Mouse (Mus musculus) lung, adult 2 months (tissue): ENCODE data around the gene Fhl2. TPM values are rescaled to one million over a fixed set of nuclear protein-coding genes. Genes with fewer than 3 reads are reported as not detected.

ENCODE experiments used
- DNase-seq: peaks from one replicate; pipeline ENCODE4 v3.0.0; 2022
- H3K4me1 ChIP-seq: fragments of 200-500 bp; 2 replicates; pipeline ENCODE4 v1.6.1; 2011; ENCODE audit warnings: low read length; ENCODE audit not compliant: control insufficient read depth, insufficient read depth
- H3K4me3 ChIP-seq: fragments of 200-500 bp; replicated peaks from 2 replicates; pipeline ENCODE3; 2011; ENCODE audit warnings: low read depth, mild to moderate bottlenecking, control low read depth, low read length; ENCODE audit errors: extremely low read depth
- CTCF ChIP-seq: fragments of 200-500 bp; IDR thresholded peaks from 2 replicates; pipeline ENCODE4 v1.5.1; 2011; ENCODE audit warnings: mild to moderate bottlenecking, low read length, control low read depth; ENCODE audit not compliant: insufficient read depth
- POLR2A ChIP-seq: fragments of 200-500 bp; IDR thresholded peaks from 2 replicates; pipeline ENCODE4 v1.6.1; 2011; ENCODE audit warnings: low read depth, mild to moderate bottlenecking, control low read depth, low read length, borderline replicate concordance; ENCODE audit errors: extremely low read depth
- WGBS: fragments of 180-500 bp; shearing (Covaris S2); methylation state at CpG from one replicate; pipeline ENCODE4 v1.1.7; 2018; 5-methylcytosine and 5-hydroxymethylcytosine counted together
- polyA plus RNA-seq: library from polyadenylated mRNA; depleted of rRNA; stranded (reverse); fragments of >200 nt; gene quantifications from 2 replicates; pipeline ENCODE4 v1.2.3, GENCODE M21; 2012

Gene Fhl2
- polyA plus RNA-seq, 1 experiment = 13.9 TPM

GRCm38 (mm10) chr1:43122616-43123015 is 74.2 kb downstream of the Fhl2 start:
- WGBS = 95% methylated on average over 2 of the region's 2 CpGs
- DNase-seq = no peak
- Histone ChIP-seq H3K4me3 (no peak overlapping the region), H3K4me1 (no peaks in the 10 kb centered on the region)
- no peak for TF ChIP-seq POLR2A
- no peak for TF ChIP-seq CTCF

DNA sequence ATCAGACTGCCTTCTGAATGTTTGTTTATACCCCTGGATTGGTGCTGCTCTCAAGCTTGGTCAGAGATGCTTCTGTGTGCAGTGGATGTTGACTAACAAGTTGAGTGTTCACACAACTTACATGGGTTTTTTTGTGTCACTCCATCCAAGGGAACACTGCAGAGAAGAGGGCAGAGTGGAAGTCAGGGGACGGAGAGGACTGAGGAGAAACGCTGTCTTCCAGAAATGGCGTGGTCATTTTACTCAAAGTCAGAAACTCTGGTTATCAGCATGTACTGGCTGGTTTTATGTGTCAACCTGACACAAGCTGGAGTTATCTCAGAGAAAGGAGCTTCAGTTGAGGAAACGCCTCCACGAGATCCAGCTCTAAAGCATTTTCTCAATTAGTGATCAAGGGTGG is 75.8 kb downstream of the Fhl2 start:
- Histone ChIP-seq H3K4me3 (no peak overlapping the region), H3K4me1 (no peaks in the 10 kb centered on the region)
- 92% methylated on average over 5 of the region's 5 CpGs for WGBS
- no peak for DNase-seq
- TF ChIP-seq POLR2A (no peak), CTCF (no peak)

DNA sequence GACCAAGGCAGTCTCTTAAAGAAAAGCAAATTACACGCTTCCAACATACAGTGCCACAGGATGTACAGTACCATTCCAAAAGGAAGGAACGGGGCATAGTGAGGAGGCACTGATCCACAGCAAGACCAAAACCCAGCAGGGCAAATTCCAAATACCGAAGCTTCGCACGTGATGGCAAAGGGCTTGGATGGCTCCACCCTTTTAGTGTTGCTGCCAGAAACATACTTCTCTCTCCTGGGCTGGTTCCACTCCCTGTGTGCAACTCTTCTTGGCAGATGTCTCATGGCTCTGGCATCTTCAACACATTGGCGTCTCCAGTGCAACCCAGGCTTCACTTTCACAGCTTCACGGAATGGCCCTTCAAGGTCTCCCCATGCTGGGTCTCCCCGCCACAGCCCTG is 79.3 kb downstream of the Fhl2 start:
- TF ChIP-seq POLR2A = no peak
- TF ChIP-seq CTCF = no peak
- Histone ChIP-seq H3K4me3 (no peak overlapping the region), H3K4me1 (no peaks in the 10 kb centered on the region)
- WGBS = 89% methylated on average over 8 of the region's 8 CpGs
- no peak for DNase-seq

GRCm38 (mm10) chr1:43112882-43113281 is 83.9 kb downstream of the Fhl2 start:
- Histone ChIP-seq H3K4me1 (no peaks in the 10 kb centered on the region; the same call in 1 of the 2 replicates), H3K4me3 (no peak overlapping the region)
- TF ChIP-seq CTCF (peak; percentile 76), POLR2A (no peak)
- 84% methylated on average over 2 of the region's 2 CpGs for WGBS
- DNase-seq = peak; percentile 45

DNA sequence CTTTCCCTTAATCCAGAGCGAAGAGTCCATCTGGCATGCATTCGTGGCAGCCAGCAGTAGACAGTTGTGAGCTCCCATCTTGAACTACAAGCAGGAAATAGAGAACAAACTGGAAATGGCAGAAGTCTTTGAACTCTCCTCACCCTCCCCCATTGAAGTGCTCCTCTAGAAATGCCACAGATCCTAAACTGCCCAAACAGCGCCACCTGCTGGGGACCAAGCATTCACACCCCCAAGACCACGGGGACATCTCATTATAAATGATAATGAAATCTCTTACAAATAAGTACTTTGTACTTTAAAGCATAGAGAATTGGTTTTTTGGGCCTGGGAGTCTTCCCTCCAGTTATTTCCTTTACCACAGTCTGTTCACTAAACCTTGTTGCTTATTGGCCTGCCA is 86.2 kb downstream of the Fhl2 start:
- TF ChIP-seq POLR2A (no peak), CTCF (peak; percentile 90)
- H3K4me1 ChIP-seq = no peaks in the 10 kb centered on the region; the same call in 1 of the 2 replicates
- WGBS = 46% methylated on average over 4 of the region's 4 CpGs
- DNase-seq = peak; percentile 57
- H3K4me3 ChIP-seq = no peak overlapping the region

GRCm38 (mm10) chr1:43108729-43109128 is 88.1 kb downstream of the Fhl2 start:
- WGBS = 65% methylated on average over 2 of the region's 2 CpGs
- TF ChIP-seq POLR2A (no peak), CTCF (no peak)
- no peak overlapping the region for H3K4me3 ChIP-seq
- no peaks in the 10 kb centered on the region; the same call in 1 of the 2 replicates for H3K4me1 ChIP-seq
- no peak for DNase-seq

- peak; percentile 97 for DNase-seq
- peaks cover 7% of the 10 kb centered on the region for H3K4me1 ChIP-seq
- TF ChIP-seq POLR2A (peak; percentile 87; the same call in 1 of the 2 replicates), CTCF (no peak)
- WGBS = 1% methylated on average over 52 of the region's 57 CpGs
- peak within 1 kb of the TSS; percentile 93 for H3K4me3 ChIP-seq
These were observed 98.5 kb downstream of the Fhl2 start, which contains the start of the genes Tgfbrap1 and AI597479 for GRCm38 (mm10) chr1:43098031-43098984. TSS of gene Tgfbrap1 (minus strand) at chr1:43098637. TSS of gene AI597479 (plus strand) at chr1:43098710.

DNA sequence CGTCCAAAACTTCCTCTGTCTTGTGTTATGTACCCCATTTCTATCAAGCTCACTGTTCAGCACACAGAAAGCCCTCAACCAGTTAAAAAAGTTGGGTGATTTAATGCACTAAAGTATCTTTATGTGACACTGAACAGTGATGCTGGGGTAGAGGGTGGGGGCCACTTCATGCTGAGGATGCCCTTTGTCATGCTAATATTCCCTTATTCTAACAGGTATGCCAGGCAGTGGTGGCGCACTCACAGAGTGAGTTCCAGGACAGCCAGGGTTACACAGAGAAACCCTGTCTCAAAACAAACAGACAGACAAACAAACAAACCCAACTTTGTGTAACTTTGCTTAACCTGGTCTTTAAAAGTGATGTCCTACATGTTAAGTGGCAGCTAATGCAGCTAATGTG is 102.6 kb downstream of the Fhl2 start:
- 93% methylated on average over 2 of the region's 2 CpGs for WGBS
- TF ChIP-seq CTCF (no peak), POLR2A (no peak)
- DNase-seq = no peak
- H3K4me3 ChIP-seq = no peak overlapping the region
- peaks cover 8% of the 10 kb centered on the region for H3K4me1 ChIP-seq

DNA sequence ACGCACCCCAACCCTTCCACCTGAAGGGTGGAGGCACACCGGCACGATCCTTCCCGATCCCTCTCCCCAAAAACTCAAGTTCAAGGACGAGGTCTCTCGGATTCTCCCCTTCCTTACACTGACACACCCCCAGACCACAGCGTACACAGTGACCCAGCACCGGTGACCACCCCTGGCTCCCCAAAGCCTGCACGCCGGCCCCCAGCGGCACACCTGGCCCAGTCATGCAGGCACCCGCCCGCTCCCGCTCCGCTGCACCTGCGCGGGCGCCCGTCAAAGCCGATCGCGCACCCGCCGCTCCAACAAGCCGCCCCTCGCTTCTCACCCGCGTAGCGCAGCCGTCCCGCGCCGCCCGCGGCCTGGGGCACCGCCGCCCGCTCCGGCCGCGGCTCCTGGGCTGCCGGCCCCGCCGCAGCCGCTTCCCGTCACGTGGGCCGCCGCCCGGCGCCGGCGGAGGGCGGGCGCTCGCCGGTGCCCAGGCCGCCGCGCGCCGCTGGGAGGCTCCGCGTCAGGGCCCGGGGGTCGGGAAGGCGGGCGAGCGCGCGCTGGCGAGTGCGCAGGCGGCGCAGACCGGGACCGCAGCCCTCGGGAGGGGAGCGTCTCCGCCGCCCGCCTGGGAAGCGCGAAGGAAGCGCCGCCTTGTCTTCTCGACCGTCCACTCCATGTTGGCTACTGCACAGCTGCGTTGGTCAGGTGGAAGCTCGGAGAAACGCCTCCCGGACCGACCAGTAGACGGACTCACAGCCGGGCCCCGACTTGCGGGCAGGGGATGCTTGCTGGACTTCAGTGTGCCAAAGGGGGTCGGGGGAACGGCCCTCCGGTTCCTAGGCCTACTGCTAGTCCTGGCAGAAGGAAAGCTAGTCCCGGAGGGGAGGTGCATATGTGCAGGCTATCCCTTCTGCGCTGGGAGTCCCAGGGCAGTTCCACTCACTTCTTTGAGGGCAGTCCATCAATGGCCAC is 104.4 kb downstream of the Fhl2 start:
- TF ChIP-seq CTCF (no peak), POLR2A (peak; percentile 37; the same call in 1 of the 2 replicates)
- Histone ChIP-seq H3K4me1 (peaks cover 6% of the 10 kb centered on the region), H3K4me3 (peak overlapping the region; percentile 87)
- 3% methylated on average over 102 of the region's 102 CpGs for WGBS
- peak; percentile 82 for DNase-seq
